Mouse (Mus musculus): ENCODE data around the gene Ahdc1. TPM values are rescaled to one million over a fixed set of nuclear protein-coding genes. Genes with fewer than 3 reads are reported as not detected.

Ahdc1 gene
- polyA plus RNA-seq, 1 experiment = 23.9 TPM

DNA sequence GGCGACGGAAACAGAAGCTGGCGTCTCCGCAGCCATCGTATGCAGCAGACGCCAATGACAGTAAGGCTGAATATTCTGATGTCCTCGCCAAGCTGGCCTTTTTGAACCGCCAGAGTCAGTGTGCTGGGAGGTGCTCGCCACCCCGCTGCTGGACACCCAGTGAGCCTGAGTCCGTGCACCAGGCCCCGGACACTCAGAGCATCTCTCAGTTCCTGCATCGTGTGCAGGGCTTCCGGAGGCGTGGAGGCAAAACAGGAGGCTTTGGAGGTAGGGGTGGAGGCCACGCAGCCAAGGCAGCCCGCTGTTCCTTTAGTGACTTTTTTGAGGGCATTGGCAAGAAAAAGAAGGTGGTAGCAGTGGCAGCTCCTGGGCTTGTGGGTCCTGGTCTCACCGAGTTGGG, 52.1 kb downstream of the Ahdc1 start:
- no peak for TF ChIP-seq GATA1 (IDR thresholded peaks at IDR 0.05; ENCODE audit: low read length)

DNA sequence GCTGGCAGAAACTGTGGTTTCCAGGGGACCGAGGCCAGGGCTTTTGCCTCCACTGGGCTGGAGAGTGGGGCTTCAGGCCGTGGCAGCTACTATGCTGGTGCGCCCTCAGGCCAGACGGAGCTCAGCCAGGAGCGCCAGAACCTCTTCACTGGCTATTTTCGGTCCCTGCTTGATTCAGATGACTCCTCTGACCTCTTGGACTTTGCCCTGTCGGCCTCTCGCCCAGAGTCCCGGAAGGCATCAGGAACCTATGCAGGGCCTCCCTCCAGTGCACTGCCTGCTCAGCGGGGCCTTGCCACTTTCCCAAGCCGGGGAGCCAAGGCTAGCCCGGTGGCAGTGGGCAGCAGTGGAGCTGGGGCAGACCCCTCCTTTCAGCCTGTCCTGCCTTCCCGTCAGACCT, 52.7 kb downstream of the Ahdc1 start:
- no peak for TF ChIP-seq GATA1 (IDR thresholded peaks at IDR 0.05; ENCODE audit: low read length)

- TF ChIP-seq GATA1 (IDR thresholded peaks at IDR 0.05; ENCODE audit: low read length) = no peak
These were observed 53.7 kb downstream of the Ahdc1 start for GRCm38 (mm10) chr4:133064791-133065190.

DNA sequence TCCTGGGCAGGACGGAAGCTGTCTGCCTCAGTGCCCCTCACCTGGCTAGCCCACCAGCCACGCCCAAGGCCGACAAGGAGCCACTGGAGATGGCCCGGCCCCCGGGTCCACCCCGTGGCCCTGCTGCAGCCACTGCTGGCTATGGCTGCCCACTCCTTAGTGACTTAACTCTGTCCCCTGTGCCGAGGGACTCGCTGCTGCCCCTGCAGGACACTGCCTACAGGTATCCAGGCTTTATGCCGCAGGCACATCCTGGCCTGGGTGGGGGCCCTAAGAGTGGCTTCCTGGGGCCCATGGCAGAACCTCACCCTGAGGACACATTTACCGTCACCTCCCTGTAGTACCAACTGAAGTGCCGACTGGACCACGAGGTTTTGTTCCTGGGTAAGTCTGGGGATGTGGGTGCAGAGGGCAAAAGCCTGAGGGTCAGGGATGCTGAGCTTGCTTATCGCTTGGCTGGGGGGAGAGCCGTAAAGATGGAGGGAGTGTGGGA, 54.9 kb downstream of the Ahdc1 start:
- TF ChIP-seq GATA1 (IDR thresholded peaks at IDR 0.05; ENCODE audit: low read length) = no peak

- TF ChIP-seq GATA1 (IDR thresholded peaks at IDR 0.05; ENCODE audit: low read length) = no peak
These were observed 57.5 kb downstream of the Ahdc1 start for GRCm38 (mm10) chr4:133068400-133069138.

- no peak for TF ChIP-seq GATA1 (IDR thresholded peaks at IDR 0.05; ENCODE audit: low read length)
These were observed 59.3 kb downstream of the Ahdc1 start for GRCm38 (mm10) chr4:133070388-133070787.

DNA sequence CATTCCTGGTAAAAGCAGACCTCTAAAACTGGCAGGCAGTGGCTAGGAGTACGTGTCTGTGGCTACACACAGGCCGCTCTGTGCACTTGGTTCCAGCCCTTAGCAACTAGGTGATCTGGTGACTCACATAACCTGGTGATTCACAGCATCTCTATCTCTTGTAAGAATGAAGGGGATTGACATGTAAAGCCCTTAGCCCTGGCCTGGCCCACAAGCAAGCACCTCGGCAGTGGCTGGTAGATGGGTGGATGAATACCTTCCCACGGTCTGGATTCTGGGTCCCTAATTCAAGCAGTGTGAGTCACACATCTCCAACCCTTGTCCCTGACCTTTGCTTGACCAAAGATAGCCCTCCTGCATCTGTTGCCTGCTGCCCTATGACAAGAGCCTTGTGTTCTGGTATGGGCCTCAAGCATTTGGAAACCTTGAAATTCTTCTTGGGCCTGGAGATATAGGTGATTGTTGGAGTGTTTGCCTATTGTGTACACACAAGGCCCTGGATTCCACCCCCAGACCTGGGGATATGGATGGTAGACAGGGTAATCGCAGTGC, 59.8 kb downstream of the Ahdc1 start:
- TF ChIP-seq GATA1 (IDR thresholded peaks at IDR 0.05; ENCODE audit: low read length) = no peak

GRCm38 (mm10) chr4:133073192-133073591, 62.1 kb downstream of the Ahdc1 start:
- no peak for TF ChIP-seq GATA1 (IDR thresholded peaks at IDR 0.05; ENCODE audit: low read length)

DNA sequence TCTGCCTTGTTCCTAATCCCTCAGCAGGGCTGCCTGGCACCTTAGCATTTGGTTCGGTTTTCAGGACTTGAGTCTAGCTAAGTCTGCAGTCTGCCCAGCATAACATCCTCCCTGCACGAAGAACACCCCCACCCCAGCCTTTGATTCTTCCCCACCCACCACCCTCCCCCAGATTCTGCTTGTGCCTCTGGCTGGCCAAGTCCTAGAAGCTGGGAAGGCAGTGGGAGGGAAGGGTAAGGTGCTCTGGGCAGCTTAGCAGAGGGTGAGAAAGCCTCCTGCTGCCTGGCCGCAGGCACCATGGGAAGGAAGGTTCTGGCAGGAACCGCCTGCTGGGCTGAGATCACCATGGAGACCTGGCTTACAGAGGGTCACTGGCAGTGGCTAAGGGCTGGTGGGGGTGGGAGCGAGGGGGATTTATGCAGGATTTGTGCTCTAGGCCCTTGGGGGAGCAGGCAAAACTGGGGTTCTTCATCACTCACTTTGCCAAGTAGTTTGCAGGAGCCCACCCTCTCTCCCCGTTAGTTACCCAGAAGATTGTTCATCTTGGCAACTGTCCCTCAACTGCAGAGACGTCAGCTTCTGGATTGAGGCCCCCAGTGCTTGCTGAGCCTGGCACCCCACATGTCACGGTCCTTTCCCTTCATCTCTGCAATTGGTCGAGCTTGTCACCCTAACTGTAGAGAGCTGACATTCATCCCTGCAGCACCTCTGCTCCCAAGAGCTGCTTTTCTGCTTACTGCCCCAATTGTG, 63.2 kb downstream of the Ahdc1 start:
- TF ChIP-seq GATA1 (IDR thresholded peaks at IDR 0.05; ENCODE audit: low read length) = no peak

- no peak for TF ChIP-seq GATA1 (IDR thresholded peaks at IDR 0.05; ENCODE audit: low read length)
These were observed 64.0 kb downstream of the Ahdc1 start for GRCm38 (mm10) chr4:133074894-133075572.

DNA sequence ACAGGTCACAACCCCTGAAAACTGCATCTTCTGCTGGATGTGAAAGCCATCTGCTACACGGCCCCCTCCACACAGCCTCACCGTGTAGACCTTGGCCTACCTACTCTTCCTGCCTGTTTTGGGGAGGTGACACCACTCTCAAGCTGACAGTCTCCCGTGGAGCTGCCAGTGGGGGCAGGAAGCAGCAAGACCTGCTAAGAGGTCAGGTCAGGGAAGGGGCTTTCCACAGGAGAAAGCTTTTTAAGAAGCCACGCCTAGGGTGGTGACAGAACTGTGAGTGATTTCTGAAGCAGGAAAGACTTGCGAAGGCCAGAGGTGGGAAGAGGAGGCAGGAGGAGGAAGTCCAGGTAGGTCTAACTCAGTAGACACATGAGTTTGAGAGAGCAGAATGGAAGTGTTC, 67.9 kb downstream of the Ahdc1 start:
- no peak for TF ChIP-seq GATA1 (IDR thresholded peaks at IDR 0.05; ENCODE audit: low read length)

DNA sequence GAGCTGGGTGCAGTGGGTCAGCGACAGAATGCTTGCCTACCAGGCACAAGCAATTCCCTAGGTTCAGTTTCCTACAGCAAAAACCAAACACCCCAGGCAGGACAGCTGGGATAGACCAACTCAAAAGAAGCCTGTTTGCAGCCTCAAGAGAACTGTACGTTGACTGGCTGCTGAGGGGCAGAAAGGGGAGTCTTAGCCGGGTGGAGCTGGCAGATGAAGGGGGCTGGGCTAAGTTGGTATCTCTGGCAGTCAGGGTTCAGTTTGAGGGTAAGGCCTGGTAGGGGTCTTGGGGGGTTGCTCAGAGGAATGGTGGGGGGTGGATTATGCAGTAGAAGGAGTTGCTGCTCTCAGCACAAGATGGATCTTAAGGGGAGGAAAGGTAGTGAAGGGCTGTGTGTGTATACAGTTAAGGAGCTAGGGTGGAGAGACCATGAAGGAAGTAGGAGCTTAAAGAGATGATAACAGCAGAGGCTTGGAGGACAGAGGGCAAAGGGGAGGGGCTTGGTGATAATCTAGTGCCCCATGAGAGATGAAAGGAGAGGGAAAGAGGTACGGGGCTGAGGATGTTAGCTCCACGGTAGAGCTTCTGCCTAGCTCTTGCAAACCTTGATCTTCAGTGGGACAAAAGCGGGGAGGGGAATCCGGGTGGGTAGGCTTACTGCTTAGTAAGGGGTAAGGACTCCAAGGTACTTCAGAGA, 68.5 kb downstream of the Ahdc1 start:
- no peak for TF ChIP-seq GATA1 (IDR thresholded peaks at IDR 0.05; ENCODE audit: low read length)

DNA sequence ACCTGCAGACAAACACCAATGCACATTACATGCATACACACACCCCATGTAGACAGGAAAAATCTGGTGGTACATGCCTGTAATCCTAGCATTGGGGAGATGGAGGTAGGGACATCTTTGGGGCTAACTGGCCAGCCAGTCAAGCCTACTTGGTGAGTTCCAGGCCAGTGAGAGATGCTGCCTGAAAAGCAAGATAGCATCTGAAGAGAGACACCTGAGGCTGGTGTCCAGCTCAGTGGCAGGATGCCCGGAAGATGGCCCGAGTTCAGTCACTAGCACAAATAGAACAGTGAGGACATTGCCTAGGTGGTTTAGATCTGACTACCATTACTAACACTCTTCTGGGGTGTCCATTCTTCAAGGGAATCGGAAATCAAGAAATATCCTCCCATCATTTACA, 69.8 kb downstream of the Ahdc1 start:
- no peak for TF ChIP-seq GATA1 (IDR thresholded peaks at IDR 0.05; ENCODE audit: low read length)

DNA sequence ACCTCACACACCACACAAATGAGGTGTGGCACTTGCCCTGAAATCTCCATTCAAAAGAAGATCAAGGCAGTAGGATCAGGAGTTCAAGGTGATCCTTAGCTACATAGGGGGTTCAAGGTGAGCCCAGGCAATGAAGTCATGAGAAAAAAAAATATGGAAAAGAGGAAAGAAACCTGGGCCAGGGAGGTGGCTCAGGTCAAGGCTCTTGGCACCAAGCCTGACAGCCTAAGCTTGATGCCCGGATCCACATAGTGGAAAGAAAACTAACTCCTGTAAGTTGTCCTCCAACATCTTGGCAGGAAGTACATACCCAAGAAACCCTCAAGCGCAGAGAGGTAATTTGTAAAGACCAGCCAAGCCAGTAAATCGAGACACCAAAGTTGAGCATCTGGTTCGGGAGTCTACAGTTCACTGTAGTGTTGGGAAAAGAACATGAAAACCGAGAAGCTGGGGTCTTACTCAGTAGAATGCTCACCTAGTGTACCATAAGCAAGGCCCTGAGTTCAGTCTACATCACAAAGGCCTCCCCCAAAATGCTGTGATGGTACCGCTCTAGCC, 71.2 kb downstream of the Ahdc1 start:
- no peak for TF ChIP-seq GATA1 (IDR thresholded peaks at IDR 0.05; ENCODE audit: low read length)
